Mouse (Mus musculus) ovary, postnatal 14 days (tissue): Measurements from ENCODE around the gene Mecom.

Experiments used
- DNase-seq: peaks from one replicate; pipeline ENCODE4 v3.0.0; 2022; ENCODE audit warnings: low spot score

Mecom gene

DNA sequence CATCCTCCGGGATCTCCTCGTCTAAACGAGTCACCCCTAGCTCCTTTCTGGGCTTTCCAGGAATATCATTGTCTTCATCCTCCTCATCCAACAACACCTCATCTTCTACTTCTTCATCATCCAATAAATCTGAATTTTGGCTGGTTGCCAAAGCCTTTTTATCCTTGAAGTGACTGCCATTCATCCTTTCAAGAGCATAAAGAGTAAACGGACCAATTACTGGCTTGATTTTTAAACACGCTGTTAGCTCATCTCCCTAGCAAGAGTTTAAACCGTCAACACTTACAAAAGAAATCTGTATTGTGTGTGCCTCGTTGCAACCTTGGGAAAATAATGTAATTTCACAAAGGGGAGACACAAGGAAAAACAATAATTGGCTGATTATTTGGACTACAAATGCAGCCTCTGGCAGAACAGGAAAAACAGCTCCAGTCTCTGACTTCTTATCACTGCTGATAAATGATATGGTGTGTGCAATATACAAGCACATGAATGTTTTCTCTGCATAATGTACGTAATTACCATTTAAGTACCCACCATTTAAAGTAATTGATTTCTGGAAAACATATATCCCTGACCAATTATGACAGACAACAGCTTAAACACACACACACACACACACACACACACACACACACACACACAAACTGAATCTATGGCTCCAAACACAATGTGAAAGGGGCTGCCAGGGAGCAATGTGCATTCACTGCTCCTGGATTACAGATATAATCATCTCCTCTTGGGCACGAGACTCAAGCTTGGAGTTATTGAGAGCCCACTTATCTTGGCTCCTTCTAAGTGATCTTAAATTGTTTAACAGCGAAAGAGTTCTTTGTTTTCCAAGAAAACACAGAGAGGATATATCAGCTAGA lies 590.2 kb downstream of the Mecom start:
- no peak for DNase-seq

DNA sequence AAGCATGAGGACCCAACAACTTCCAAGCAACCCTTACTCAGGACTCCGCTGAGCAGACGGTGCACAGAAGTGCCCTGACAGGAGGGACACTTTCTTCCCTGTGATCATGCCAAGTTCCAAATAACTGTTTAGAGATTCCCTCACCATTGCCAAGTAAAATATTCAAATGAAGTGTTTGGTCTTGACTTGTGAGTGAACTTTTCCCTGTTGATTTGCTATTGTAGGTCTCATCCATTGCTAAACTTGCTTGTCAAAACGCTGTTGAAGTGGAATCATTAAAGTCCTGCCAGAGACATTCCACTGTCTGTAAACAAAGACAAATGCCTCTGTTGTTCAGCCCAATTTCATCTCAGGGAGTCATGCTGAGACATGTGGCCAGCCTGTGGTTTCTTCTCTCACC lies 594.5 kb downstream of the Mecom start:
- no peak for DNase-seq

DNA sequence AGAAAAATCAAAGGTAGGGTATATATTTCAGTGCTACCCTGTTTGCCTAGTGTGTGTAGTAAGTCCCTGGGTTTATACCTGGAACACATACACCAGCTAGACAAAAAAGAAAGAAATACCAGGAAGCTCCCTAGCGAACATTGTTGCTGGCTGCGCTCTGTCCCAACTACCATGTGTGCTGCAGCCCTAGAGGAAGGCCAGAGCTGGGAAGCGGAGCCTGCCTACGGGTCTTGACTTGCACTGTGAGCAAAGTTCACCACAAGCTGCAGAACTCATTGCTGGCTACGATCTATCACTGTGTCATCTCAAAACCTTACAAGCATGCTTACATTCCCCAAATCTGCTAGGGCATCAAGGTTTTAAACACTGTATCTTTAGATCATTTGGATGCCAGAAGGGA lies 597.0 kb downstream of the Mecom start:
- DNase-seq = no peak

DNA sequence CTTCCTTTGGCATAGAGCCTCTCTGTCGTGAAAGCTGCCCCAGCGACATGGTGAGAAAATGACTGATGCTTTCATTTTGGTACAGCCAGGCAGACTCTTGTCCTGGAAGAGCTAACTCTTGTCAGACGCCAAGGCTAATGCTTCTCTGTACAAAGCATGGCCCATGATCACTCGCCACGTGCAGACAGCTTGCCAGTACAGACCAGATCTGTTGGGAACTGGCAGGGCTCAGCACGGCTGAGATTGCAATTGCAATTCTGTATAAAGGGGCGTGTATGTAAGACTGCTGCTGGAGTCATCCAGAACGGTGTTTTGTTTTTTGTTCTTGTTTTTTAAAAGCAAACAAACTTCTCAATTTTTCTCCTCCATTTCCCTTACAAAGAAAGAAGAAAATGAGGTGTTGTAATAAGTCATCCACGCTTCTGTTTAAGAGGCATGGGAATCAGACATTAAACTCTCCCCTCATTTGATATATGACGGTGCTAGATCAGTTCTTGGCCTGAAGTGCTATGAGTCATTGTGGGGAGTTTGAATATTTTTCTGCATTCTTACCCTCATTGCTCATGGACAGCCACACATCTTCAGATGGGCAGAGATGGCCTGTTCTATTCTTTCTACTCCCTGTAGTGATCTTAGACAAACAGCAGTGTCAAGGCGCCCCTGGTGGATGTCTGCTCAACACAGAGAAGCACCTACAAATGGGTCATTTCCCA lies 644.1 kb downstream of the Mecom start:
- DNase-seq = no peak
